Mouse (Mus musculus): ENCODE measurements around the gene Chn2. TPM values are rescaled to one million over a fixed set of nuclear protein-coding genes. Genes with fewer than 3 reads are reported as not detected.

Gene Chn2
- polyA plus RNA-seq (2012; ENCODE audit: low replicate concordance): 4.5 and 10.2 TPM in 2 replicates

GRCm38 (mm10) chr6:54039357-54039804 lies at the start of gene Chn2:
Gene Chn2, plus strand, starts transcription at chr6:54039554.

GRCm38 (mm10) chr6:54325246-54325885 lies 286.0 kb downstream of the Chn2 start, which contains the start of gene Prr15:
Gene Prr15, plus strand, starts transcription at chr6:54325835.

Other genes starting within 250 kb of the Chn2 start
- gene Tril, start 218.7 kb upstream of the Chn2 start, polyA plus RNA-seq (2012; ENCODE audit: low replicate concordance): 0.04 and 0.08 TPM in 2 replicates
- gene Cpvl, start 60.9 kb upstream of the Chn2 start, polyA plus RNA-seq (2012; ENCODE audit: low replicate concordance): not detected in 2 replicates